Mouse (Mus musculus) heart, embryonic 12.5 days (tissue): Measurements from ENCODE around the gene Naalad2. TPM values are rescaled to one million over a fixed set of nuclear protein-coding genes. Genes with fewer than 3 reads are reported as not detected.
"Not testable (repeated sequence)": the region's sequence is repeated elsewhere in the genome, so short reads cannot be mapped to it uniquely, and the experiment has no call there.

ENCODE experiments used
- ATAC-seq: fragments of 200-750 bp; cut with Nextera tagmentation; 2 replicates; pipeline ENCODE4 v1.8.0; 2017; ENCODE audit warnings: moderate TSS enrichment, moderate library complexity; ENCODE audit not compliant: insufficient number of reproducible peaks, low FRiP score
- H3K27ac ChIP-seq: fragments of 300-500 bp; sonication (generic); 2 replicates; pipeline ENCODE4 v1.5.1; 2016; ENCODE audit warnings: mild to moderate bottlenecking, moderate library complexity; ENCODE audit not compliant: poor library complexity, severe bottlenecking
- H3K27me3 ChIP-seq: fragments of 300-500 bp; sonication (generic); replicated peaks from 2 replicates; pipeline ENCODE4 v1.6.1; 2016; ENCODE audit warnings: mild to moderate bottlenecking, moderate library complexity
- H3K36me3 ChIP-seq: fragments of 300-500 bp; sonication (generic); 2 replicates; pipeline ENCODE4 v1.6.1; 2016; ENCODE audit warnings: mild to moderate bottlenecking, moderate library complexity
- H3K4me1 ChIP-seq: fragments of 300-500 bp; sonication (generic); replicated peaks from 2 replicates; pipeline ENCODE4 v1.6.1; 2016; ENCODE audit warnings: mild to moderate bottlenecking
- H3K4me2 ChIP-seq: fragments of 300-500 bp; sonication (generic); 2 replicates; pipeline ENCODE4 v1.6.1; 2016; ENCODE audit warnings: mild to moderate bottlenecking, moderate library complexity
- H3K4me3 ChIP-seq: fragments of 300-500 bp; sonication (generic); 2 replicates; pipeline ENCODE4 v1.5.1; 2016; ENCODE audit warnings: mild to moderate bottlenecking
- H3K9ac ChIP-seq: fragments of 300-500 bp; sonication (generic); 2 replicates; pipeline ENCODE4 v1.6.1; 2016; ENCODE audit warnings: mild to moderate bottlenecking, moderate library complexity
- H3K9me3 ChIP-seq: fragments of 300-500 bp; sonication (generic); replicated peaks from 2 replicates; pipeline ENCODE4 v1.6.1; 2016; ENCODE audit warnings: mild to moderate bottlenecking, moderate library complexity
- whole genome bisulfite sequencing: fragments of 180-500 bp; shearing (Covaris S2); methylation state at CpG from one replicate; pipeline ENCODE4 v1.1.7; 2016; 5-methylcytosine and 5-hydroxymethylcytosine counted together
- polyA plus RNA-seq: library from polyadenylated mRNA; unstranded; fragments of >200 nt; fragmentation: Nextera tagmentation; extraction: Ambion mirVana; gene quantifications from 2 replicates; pipeline ENCODE4 v1.2.1, GENCODE M21; 2016

Gene Naalad2
- 2.5 and 4.5 TPM in 2 replicates for polyA plus RNA-seq

GRCm38 (mm10) chr9:18402895-18403294 is at the start of gene Naalad2:
TSS of gene Naalad2 (minus strand) at chr9:18402995.
- not testable (repeated sequence) for H3K9ac ChIP-seq, H3K4me3 ChIP-seq, ATAC-seq, H3K36me3 ChIP-seq, H3K27me3 ChIP-seq, H3K4me1 ChIP-seq, H3K9me3 ChIP-seq, H3K4me2 ChIP-seq, H3K27ac ChIP-seq
- 68% methylated on average over 2 of the region's 2 CpGs for WGBS

GRCm38 (mm10) chr9:18431687-18432086 is 28.9 kb upstream of the Naalad2 start:
- Histone ChIP-seq H3K4me1 (no peaks in the 10 kb centered on the region), H3K9me3 (no peaks in the 10 kb centered on the region), H3K9ac (no peak overlapping the region), H3K4me3 (no peak overlapping the region), H3K36me3 (no peaks in the 10 kb centered on the region), H3K27ac (no peak overlapping the region), H3K27me3 (no peaks in the 10 kb centered on the region), H3K4me2 (no peak overlapping the region)
- ATAC-seq = no peak
- 58% methylated on average over 10 of the region's 10 CpGs for WGBS

- Histone ChIP-seq H3K4me3 (no peak within 1 kb of the TSS), H3K4me1 (no peaks in the 10 kb centered on the region), H3K27me3 (no peaks in the 10 kb centered on the region), H3K9me3 (no peaks in the 10 kb centered on the region), H3K27ac (no peak within 1 kb of the TSS), H3K9ac (no peak within 1 kb of the TSS), H3K36me3 (no peaks in the 10 kb centered on the region), H3K4me2 (no peak within 1 kb of the TSS)
- no peak for ATAC-seq
Measured at GRCm38 (mm10) chr9:18430354-18430753, 27.6 kb upstream of the Naalad2 start, which contains the start of gene Mbd3l2. TSS of gene Mbd3l2 (plus strand) at chr9:18430654.

GRCm38 (mm10) chr9:18412371-18412770 is 9.6 kb upstream of the Naalad2 start:
- not testable (repeated sequence) for ATAC-seq, H3K27ac ChIP-seq, H3K4me3 ChIP-seq, H3K36me3 ChIP-seq, H3K4me1 ChIP-seq, H3K27me3 ChIP-seq, H3K4me2 ChIP-seq, H3K9me3 ChIP-seq, H3K9ac ChIP-seq
- WGBS = 76% methylated on average over 4 of the region's 4 CpGs

- Histone ChIP-seq H3K27ac (no peak within 1 kb of the TSS), H3K27me3 (no peaks in the 10 kb centered on the region), H3K9me3 (no peaks in the 10 kb centered on the region), H3K9ac (no peak within 1 kb of the TSS), H3K4me3 (no peak within 1 kb of the TSS), H3K36me3 (no peaks in the 10 kb centered on the region), H3K4me1 (no peaks in the 10 kb centered on the region), H3K4me2 (no peak within 1 kb of the TSS)
- no peak for ATAC-seq
- WGBS = 68% methylated on average over 1 of the region's 1 CpGs
Measured at GRCm38 (mm10) chr9:18404118-18404517, 1.3 kb upstream of the Naalad2 start, which contains the start of gene Ubtfl1. TSS of gene Ubtfl1 (plus strand) at chr9:18404418.

GRCm38 (mm10) chr9:18399629-18400028 is 3.2 kb downstream of the Naalad2 start:
- Histone ChIP-seq H3K4me2 (no peak overlapping the region), H3K4me1 (no peaks in the 10 kb centered on the region), H3K9me3 (no peaks in the 10 kb centered on the region), H3K27ac (no peak overlapping the region), H3K9ac (no peak overlapping the region), H3K4me3 (no peak overlapping the region), H3K27me3 (no peaks in the 10 kb centered on the region), H3K36me3 (no peaks in the 10 kb centered on the region)
- ATAC-seq = no peak
- 78% methylated on average over 1 of the region's 1 CpGs for WGBS

- no peaks in the 10 kb centered on the region for H3K27me3 ChIP-seq
- H3K9me3 ChIP-seq = no peaks in the 10 kb centered on the region
- H3K4me3 ChIP-seq = peak overlapping the region; percentile 24
- peak overlapping the region; percentile 10; the same call in 1 of the 2 replicates for H3K9ac ChIP-seq
- no peaks in the 10 kb centered on the region for H3K36me3 ChIP-seq
- no peak overlapping the region for H3K27ac ChIP-seq
- H3K4me2 ChIP-seq = peak overlapping the region; percentile 41
- ATAC-seq = no peak
- 15% methylated on average over 6 of the region's 6 CpGs for WGBS
- H3K4me1 ChIP-seq = peaks cover 4% of the 10 kb centered on the region; the same call in 1 of the 2 replicates
Measured at GRCm38 (mm10) chr9:18385782-18386181, 17.0 kb downstream of the Naalad2 start.

- not testable (repeated sequence) for H3K9me3 ChIP-seq, H3K4me2 ChIP-seq, H3K27ac ChIP-seq, H3K4me3 ChIP-seq, H3K9ac ChIP-seq, H3K36me3 ChIP-seq, ATAC-seq, H3K27me3 ChIP-seq, H3K4me1 ChIP-seq
- 71% methylated on average over 1 of the region's 1 CpGs for WGBS
Measured at GRCm38 (mm10) chr9:18373026-18373425, 29.8 kb downstream of the Naalad2 start.

- no peak overlapping the region for H3K4me3 ChIP-seq
- H3K4me2 ChIP-seq = no peak overlapping the region
- no peak overlapping the region for H3K27ac ChIP-seq
- no peak overlapping the region for H3K9ac ChIP-seq
- ATAC-seq = no peak
- H3K36me3 ChIP-seq = peaks cover 10% of the 10 kb centered on the region
- no peaks in the 10 kb centered on the region for H3K27me3 ChIP-seq
- H3K4me1 ChIP-seq = no peaks in the 10 kb centered on the region
- H3K9me3 ChIP-seq = no peaks in the 10 kb centered on the region
- WGBS = 75% methylated on average over 3 of the region's 3 CpGs
Measured at GRCm38 (mm10) chr9:18319990-18320389, 82.8 kb downstream of the Naalad2 start.

- Histone ChIP-seq H3K36me3 (peaks cover 48% of the 10 kb centered on the region), H3K9me3 (no peaks in the 10 kb centered on the region), H3K4me1 (peaks cover 4% of the 10 kb centered on the region), H3K4me3 (no peak overlapping the region), H3K9ac (no peak overlapping the region), H3K4me2 (no peak overlapping the region), H3K27me3 (no peaks in the 10 kb centered on the region), H3K27ac (no peak overlapping the region)
- ATAC-seq = no peak
- WGBS = 85% methylated on average over 6 of the region's 6 CpGs
Measured at GRCm38 (mm10) chr9:18298301-18298700, 104.5 kb downstream of the Naalad2 start.

- peak overlapping the region; percentile 98 for H3K4me3 ChIP-seq
- H3K4me2 ChIP-seq = peak overlapping the region; percentile 93
- no peak for ATAC-seq
- H3K27me3 ChIP-seq = no peaks in the 10 kb centered on the region
- H3K9ac ChIP-seq = peak overlapping the region; percentile 98
- WGBS = 40% methylated on average over 6 of the region's 6 CpGs
- peaks cover 7% of the 10 kb centered on the region for H3K4me1 ChIP-seq
- H3K36me3 ChIP-seq = peaks cover 6% of the 10 kb centered on the region; the same call in 1 of the 2 replicates
- no peaks in the 10 kb centered on the region for H3K9me3 ChIP-seq
- H3K27ac ChIP-seq = no peak overlapping the region
Measured at GRCm38 (mm10) chr9:18293026-18293781, 109.6 kb downstream of the Naalad2 start.
